In genomic region chr7:127322085-127322484, GRCm38 (mm10) we compare ENCODE assay signal across 10 mouse cellular contexts. TPM values are rescaled to one million over a fixed set of nuclear protein-coding genes. Genes with fewer than 3 reads are reported as not detected.
A peak's percentile ranks its signal among the peaks of the same experiment; 100 is the strongest.
DNase-seq lines count a peak whose midpoint lies in the region; ATAC-seq lines count a peak whose summit lies in the region.
"Had no signal": no experiment of that assay in that cellular context is flagged by ENCODE, and none has a peak within 500 bp of the region (broad histone marks: within the 10 kb centered on the region; RNA-seq: fewer than 3 reads in every experiment).

No protein-coding gene starts in this region.

- H3K4me3 ChIP-seq in midbrain, embryonic 10.5 days, result no peak overlapping the region
- H3K4me3 ChIP-seq in midbrain, embryonic 15.5 days, result no peak overlapping the region
- H3K4me3 ChIP-seq: hindbrain, embryonic 15.5 days had no signal

- no peak overlapping the region for H3K4me2 ChIP-seq in midbrain, embryonic 15.5 days
- H3K4me2 ChIP-seq: hindbrain, embryonic 15.5 days had no signal

- ATAC-seq in midbrain, embryonic 15.5 days (replicated peaks), result no peak

- no peaks in the 10 kb centered on the region for H3K27me3 ChIP-seq in midbrain, embryonic 10.5 days (ENCODE audit: low read depth, poor library complexity, severe bottlenecking)
- no peaks in the 10 kb centered on the region for H3K27me3 ChIP-seq in midbrain, embryonic 15.5 days (replicated peaks)
- H3K27me3 ChIP-seq: hindbrain, embryonic 15.5 days had no signal

- no peak overlapping the region for H3K27ac ChIP-seq in midbrain, embryonic 10.5 days (replicated peaks)
- no peak overlapping the region for H3K27ac ChIP-seq in midbrain, embryonic 15.5 days
- H3K27ac ChIP-seq: hindbrain, embryonic 15.5 days had no signal

- no peaks in the 10 kb centered on the region for H3K9me3 ChIP-seq in midbrain, embryonic 10.5 days (replicated peaks)
- H3K9me3 ChIP-seq in midbrain, embryonic 15.5 days, result no peaks in the 10 kb centered on the region
- H3K9me3 ChIP-seq: G1E; hindbrain, embryonic 15.5 days had no signal

- WGBS in midbrain, embryonic 10.5 days, result 36% methylated on average over 5 of the region's 5 CpGs
- WGBS in midbrain, embryonic 15.5 days, result 45% methylated on average over 5 of the region's 5 CpGs

- H3K4me1 ChIP-seq in midbrain, embryonic 10.5 days, result peaks cover 16% of the 10 kb centered on the region
- H3K4me1 ChIP-seq in midbrain, embryonic 15.5 days, result no peaks in the 10 kb centered on the region
- H3K4me1 ChIP-seq: hindbrain, embryonic 15.5 days had no signal

- intact Hi-C loops in gastrocnemius, postnatal 14 days (cut with DNase I; ENCODE audit: low total_unique reads), result no loop called here

- H3K36me3 ChIP-seq in midbrain, embryonic 10.5 days, result no peaks in the 10 kb centered on the region
- H3K36me3 ChIP-seq in midbrain, embryonic 15.5 days (replicated peaks), result no peaks in the 10 kb centered on the region
- H3K36me3 ChIP-seq: G1E; hindbrain, embryonic 15.5 days had no signal

- peak; percentile 47 for DNase-seq in gastrocnemius, postnatal 14 days
- no peak for DNase-seq in gastrocnemius, adult 18-20 months (ENCODE audit: low spot score)
- peak; percentile 23 for DNase-seq in midbrain, embryonic 10.5 days (ENCODE audit: low spot score)
- DNase-seq in embryo, embryonic 11 days, result peak; percentile 51
- peak; percentile 28 for DNase-seq in mesoderm, embryonic 11.5 days (ENCODE audit: low read depth, low spot score)
- DNase-seq in right cerebral cortex, postnatal 10 days (ENCODE audit: low spot score in 2 of 2), result no peak
- DNase-seq in layer of hippocampus, postnatal 36 days, result no peak

- H3K9ac ChIP-seq in midbrain, embryonic 15.5 days, result no peak overlapping the region
- H3K9ac ChIP-seq: hindbrain, embryonic 15.5 days had no signal

RNA-seq across cellular contexts. Expression of gene Zfp768, which starts 23.3 kb away (rescaled TPM):
- total RNA-seq in gastrocnemius, postnatal 14 days (2021), result 10 to 100 TPM; 21.4 to 25.7 TPM
- total RNA-seq in gastrocnemius, adult 18-20 months (2021), result 10 to 100 TPM; 36.4 to 41.6 TPM
- 19.7 and 20.6 TPM in 2 replicates for polyA plus RNA-seq in midbrain, embryonic 10.5 days (2016; fragmentation: Nextera tagmentation; extraction: Ambion mirVana)
- 19.1 and 19.2 TPM in 2 replicates for polyA plus RNA-seq in midbrain, embryonic 15.5 days (2015; fragmentation: Nextera tagmentation; extraction: Ambion mirVana)
- 10 to 100 TPM; 10.2 to 11.4 TPM for total RNA-seq in layer of hippocampus, postnatal 36 days (2021)

RNA-seq across cellular contexts. Expression of gene Itgal, which starts 26.0 kb away (rescaled TPM):
- total RNA-seq in gastrocnemius, postnatal 14 days (2021), result under 1 TPM; 0.42 to 0.62 TPM
- under 1 TPM; 0.21 to 0.33 TPM for total RNA-seq in gastrocnemius, adult 18-20 months (2021)
- polyA plus RNA-seq in midbrain, embryonic 10.5 days (2016; fragmentation: Nextera tagmentation; extraction: Ambion mirVana), result 0.72 and 0.77 TPM in 2 replicates
- 0.19 and 0.37 TPM in 2 replicates for polyA plus RNA-seq in midbrain, embryonic 15.5 days (2015; fragmentation: Nextera tagmentation; extraction: Ambion mirVana)
- under 1 TPM; 0.10 to 0.35 TPM for total RNA-seq in layer of hippocampus, postnatal 36 days (2021)

RNA-seq across cellular contexts. Expression of gene Sephs2, which starts 48.2 kb away (rescaled TPM):
- total RNA-seq in gastrocnemius, postnatal 14 days (2021), result 10 to 100 TPM; 19.3 to 23.1 TPM
- 10 to 100 TPM; 34.7 to 34.9 TPM for total RNA-seq in gastrocnemius, adult 18-20 months (2021)
- 71.2 and 76.9 TPM in 2 replicates for polyA plus RNA-seq in midbrain, embryonic 10.5 days (2016; fragmentation: Nextera tagmentation; extraction: Ambion mirVana)
- polyA plus RNA-seq in midbrain, embryonic 15.5 days (2015; fragmentation: Nextera tagmentation; extraction: Ambion mirVana), result 59.9 and 62.3 TPM in 2 replicates
- 10 to 100 TPM; 36.1 to 37.2 TPM for total RNA-seq in layer of hippocampus, postnatal 36 days (2021)

RNA-seq across cellular contexts. Expression of gene Zfp747, which starts 53.8 kb away (rescaled TPM):
- 1 to 10 TPM; 2.9 to 3.2 TPM for total RNA-seq in gastrocnemius, postnatal 14 days (2021)
- total RNA-seq in gastrocnemius, adult 18-20 months (2021), result 1 to 10 TPM; 2.4 to 2.6 TPM
- polyA plus RNA-seq in midbrain, embryonic 10.5 days (2016; fragmentation: Nextera tagmentation; extraction: Ambion mirVana), result 8.6 and 9.1 TPM in 2 replicates
- polyA plus RNA-seq in midbrain, embryonic 15.5 days (2015; fragmentation: Nextera tagmentation; extraction: Ambion mirVana), result 10.3 and 10.5 TPM in 2 replicates
- total RNA-seq in layer of hippocampus, postnatal 36 days (2021), result 1 to 10 TPM; 6.4 to 7.4 TPM

Comparison
In these comparisons a context has a peak if more than half of its experiments do, and no peak if none do; other contexts are left out.
1. DNase-seq: peak in gastrocnemius, postnatal 14 days (single experiment), midbrain, embryonic 10.5 days (single experiment), embryo, embryonic 11 days (single experiment) and mesoderm, embryonic 11.5 days (single experiment); none in gastrocnemius, adult 18-20 months (single experiment), right cerebral cortex, postnatal 10 days (0 of 2) and layer of hippocampus, postnatal 36 days (0 of 2).